Mouse (Mus musculus) inflammation-experienced regulatory T-cells, adult 16 weeks (primary cell): ENCODE results near the gene Rpl26. TPM values are rescaled to one million over a fixed set of nuclear protein-coding genes. Genes with fewer than 3 reads are reported as not detected.

Source experiments
- polyA plus RNA-seq: library from polyadenylated mRNA; unstranded; fragments of 100-300 nt; shearing (Covaris generic); gene quantifications from one replicate; pipeline ENCODE4 v1.2.1, GENCODE M21; 2017

Gene Rpl26
- polyA plus RNA-seq, result 813 TPM

DNA sequence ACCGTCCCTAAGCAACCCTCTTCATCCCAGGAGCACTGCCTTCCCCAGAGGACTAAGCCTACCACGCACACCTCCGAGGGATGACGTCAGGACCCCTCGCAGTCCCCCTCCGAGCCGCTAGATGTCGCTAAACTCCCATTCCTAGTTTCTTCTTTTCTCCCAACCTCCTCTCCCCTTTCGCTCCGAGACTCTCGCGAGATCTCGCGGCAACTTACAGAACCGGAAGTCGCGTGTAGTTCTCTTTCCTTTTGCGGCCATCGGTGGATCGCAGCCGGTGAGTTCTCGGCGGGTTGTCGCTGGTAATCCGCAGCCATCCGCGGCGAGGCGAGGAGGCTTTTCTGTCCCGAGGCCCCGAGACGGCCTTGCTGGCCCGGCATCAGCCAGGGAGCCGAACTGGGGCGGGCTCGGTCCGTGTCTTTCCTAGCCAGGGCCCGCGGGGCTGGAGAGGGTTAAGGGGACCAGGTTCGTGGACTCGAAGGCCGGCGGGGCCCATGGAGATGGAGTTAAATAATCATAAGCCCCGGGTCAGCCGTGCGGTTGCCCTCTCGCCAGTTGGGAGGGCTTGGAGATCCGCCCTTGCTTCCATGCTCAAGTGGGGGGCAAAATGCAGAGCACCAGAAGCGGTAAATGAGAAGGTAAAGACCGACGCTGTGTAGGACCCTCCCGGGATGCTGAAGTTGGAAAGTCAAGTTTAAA lies at the start of gene Rpl26:
TSS of gene Rpl26 (plus strand) at position 233 of the 696 bp plus-strand sequence.

DNA sequence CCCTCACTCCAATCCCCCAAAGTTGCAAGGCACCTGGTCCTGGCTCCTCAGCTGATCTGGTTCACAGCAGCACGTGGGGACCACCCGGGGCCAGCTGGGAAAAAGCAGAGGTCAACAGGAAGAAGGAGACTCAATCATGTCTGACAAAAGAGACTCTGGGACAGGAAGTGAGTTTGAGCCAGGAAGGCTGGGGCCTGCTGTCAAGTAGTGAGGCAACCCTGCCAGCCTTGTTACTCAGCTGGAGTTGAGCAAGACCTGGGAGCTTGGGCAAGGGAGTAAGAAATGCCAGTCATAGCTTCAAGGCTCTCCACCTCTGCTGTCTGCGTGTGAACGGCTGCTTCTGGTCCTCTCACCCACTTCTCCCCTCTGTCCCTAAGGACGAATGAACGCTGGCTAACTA lies 29.6 kb upstream of the Rpl26 start, which contains the start of gene Ndel1:
TSS of gene Ndel1 (minus strand) at position 111 of the 400 bp plus-strand sequence.

DNA sequence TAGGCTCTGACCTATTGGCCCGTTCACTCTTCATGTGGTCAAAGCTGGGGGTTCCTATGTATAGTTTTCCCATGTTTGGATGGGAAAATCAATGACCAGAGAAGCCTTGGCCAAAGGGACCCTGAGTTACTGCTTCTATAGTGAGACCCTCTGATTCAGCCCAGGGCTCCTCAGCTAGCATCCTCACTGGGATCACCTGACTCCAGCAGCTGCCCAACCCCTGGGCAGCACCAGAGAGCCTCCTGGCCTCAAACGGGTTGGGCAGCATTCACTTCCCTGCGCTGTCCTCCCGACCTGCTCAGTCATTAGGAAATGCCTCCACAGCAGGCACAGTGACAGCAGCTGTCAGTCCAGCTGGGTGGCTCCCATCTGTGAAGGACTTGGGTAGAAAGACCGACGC lies 13.1 kb upstream of the Rpl26 start, which contains the start of gene Rnf222:
TSS of gene Rnf222 (plus strand) at position 301 of the 400 bp plus-strand sequence.

DNA sequence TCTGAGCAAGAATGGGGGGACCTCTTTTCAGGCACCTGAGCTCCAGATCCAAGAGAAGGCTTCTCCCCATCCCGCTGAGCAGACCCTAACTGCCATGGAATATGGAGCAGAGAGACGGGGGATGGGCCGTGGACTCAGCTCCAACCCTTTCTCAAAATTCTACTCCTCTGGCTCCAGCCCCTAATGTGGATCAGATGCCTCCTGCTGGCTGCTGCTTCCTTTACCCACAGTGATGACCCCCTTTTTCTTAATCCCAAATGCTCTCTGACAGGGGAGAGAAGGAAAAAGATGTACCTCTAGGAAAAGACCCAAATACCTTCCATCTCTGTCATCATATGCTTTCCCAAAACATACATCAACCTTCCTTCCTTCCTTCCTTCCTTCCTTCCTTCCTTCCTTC lies 25.6 kb downstream of the Rpl26 start, which contains the start of gene Odf4:
TSS of gene Odf4 (minus strand) at position 101 of the 400 bp plus-strand sequence.

Other genes starting within 250 kb of the Rpl26 start
- 0.62 TPM for gene Myh10, start 210.0 kb upstream of the Rpl26 start, polyA plus RNA-seq
- 74.0 TPM for gene Ndel1, start 29.7 kb upstream of the Rpl26 start, polyA plus RNA-seq
- gene Rnf222, start 13.0 kb upstream of the Rpl26 start, polyA plus RNA-seq, result not detected
- gene Odf4, start 25.5 kb downstream of the Rpl26 start, polyA plus RNA-seq, result not detected
- 0.16 TPM for gene Arhgef15, start 55.9 kb downstream of the Rpl26 start, polyA plus RNA-seq
- 11.0 TPM for gene Slc25a35, start 66.5 kb downstream of the Rpl26 start, polyA plus RNA-seq
- gene Rangrf, start 73.6 kb downstream of the Rpl26 start, polyA plus RNA-seq, result 35.2 TPM
- 5.3 TPM for gene Pfas, start 106.9 kb downstream of the Rpl26 start, polyA plus RNA-seq
- 29.3 TPM for gene Ctc1, start 114.3 kb downstream of the Rpl26 start, polyA plus RNA-seq
- 11.1 TPM for gene Aurkb, start 144.1 kb downstream of the Rpl26 start, polyA plus RNA-seq
- gene Borcs6, start 158.1 kb downstream of the Rpl26 start, polyA plus RNA-seq, result 6.5 TPM
- gene Tmem107, start 169.2 kb downstream of the Rpl26 start, polyA plus RNA-seq, result 3.6 TPM
- 71.4 TPM for gene Vamp2, start 186.9 kb downstream of the Rpl26 start, polyA plus RNA-seq
- 9.8 TPM for gene Per1, start 193.6 kb downstream of the Rpl26 start, polyA plus RNA-seq
- not detected for gene Hes7, start 218.8 kb downstream of the Rpl26 start, polyA plus RNA-seq
- gene 9130213A22Rik, start 221.0 kb downstream of the Rpl26 start, polyA plus RNA-seq, result 0.18 TPM
- 0.10 TPM for gene Aloxe3, start 224.3 kb downstream of the Rpl26 start, polyA plus RNA-seq